Mouse (Mus musculus) CH12.LX (cell line): Measurements from ENCODE around the gene Slc29a4.

Experiments
- CHD1 ChIP-seq: IDR thresholded peaks from 2 replicates; pipeline ENCODE4 v1.6.1; 2012; ENCODE audit warnings: low read depth, low read length, improper control_type of control experiment, inconsistent platforms
- CTCF ChIP-seq, 2 experiments: IDR thresholded peaks in 1 of 2; conservative IDR thresholded peaks in 1 of 2; 2 replicates each; pipeline ENCODE4 v1.5.1; 2011 to 2012; ENCODE audit warnings: low read depth in 2 of 2, low read length in 2 of 2, improper control_type of control experiment in 1 of 2, inconsistent platforms in 1 of 2, mild to moderate bottlenecking in 1 of 2, moderate library complexity in 1 of 2
- EP300 ChIP-seq: IDR thresholded peaks from 2 replicates; pipeline ENCODE4 v1.6.1; 2011; ENCODE audit warnings: low read length, improper control_type of control experiment
- ETS1 ChIP-seq: conservative IDR thresholded peaks from 2 replicates; pipeline ENCODE4 v1.6.1; 2012; ENCODE audit warnings: low read depth, mild to moderate bottlenecking, inconsistent platforms, low read length, improper control_type of control experiment, moderate library complexity
- HCFC1 ChIP-seq: IDR thresholded peaks from 2 replicates; pipeline ENCODE4 v1.6.1; 2012; ENCODE audit warnings: low read depth, mild to moderate bottlenecking, inconsistent platforms, low read length, improper control_type of control experiment
- JUN ChIP-seq: IDR thresholded peaks from 2 replicates; pipeline ENCODE4 v1.6.1; 2011; ENCODE audit warnings: low read depth, mild to moderate bottlenecking, low read length, improper control_type of control experiment, moderate library complexity; ENCODE audit not compliant: insufficient read depth
- MAFK ChIP-seq: IDR thresholded peaks from 2 replicates; pipeline ENCODE4 v1.6.1; 2011; ENCODE audit warnings: low read length, improper control_type of control experiment; ENCODE audit not compliant: insufficient replicate concordance
- NRF1 ChIP-seq: IDR thresholded peaks from 2 replicates; pipeline ENCODE4 v1.6.1; 2014; ENCODE audit warnings: low read depth, mild to moderate bottlenecking, inconsistent platforms, low read length, improper control_type of control experiment, moderate library complexity
- POLR2A ChIP-seq: IDR thresholded peaks from 2 replicates; pipeline ENCODE4 v1.6.1; 2011; ENCODE audit warnings: low read depth, mild to moderate bottlenecking, improper control_type of control experiment, low read length
- POLR2AphosphoS2 ChIP-seq: IDR thresholded peaks from 2 replicates; pipeline ENCODE4 v1.6.1; 2011; ENCODE audit warnings: low read depth, low read length, improper control_type of control experiment
- RCOR1 ChIP-seq: conservative IDR thresholded peaks from 2 replicates; pipeline ENCODE4 v1.6.1; 2012; ENCODE audit warnings: low read depth, mild to moderate bottlenecking, inconsistent platforms, low read length, improper control_type of control experiment

GRCm38 (mm10) chr5:142650794-142651497 lies 41.4 kb upstream of the Slc29a4 start:
- TF ChIP-seq JUN, result no peak
- TF ChIP-seq MAFK, result no peak
- no peak for TF ChIP-seq ETS1
- TF ChIP-seq EP300, result no peak
- no peak for TF ChIP-seq CTCF (conservative IDR thresholded peaks at IDR 0.05 in 1 of 2, IDR thresholded peaks at IDR 0.05 in 1 of 2; ENCODE audit: low read depth in 2 of 2, low read length in 2 of 2)
- TF ChIP-seq POLR2A, result no peak
- TF ChIP-seq POLR2AphosphoS2, result no peak
- TF ChIP-seq RCOR1, result no peak
- TF ChIP-seq HCFC1, result no peak
- no peak for TF ChIP-seq CHD1
- TF ChIP-seq NRF1, result no peak
